Mouse (Mus musculus): Measurements from ENCODE around the gene Tsr3.

Gene Tsr3

GRCm38 (mm10) chr17:25290411-25290810, 50.4 kb downstream of the Tsr3 start:
- no peak for DNase-seq (ENCODE audit: extremely low read depth, low read depth, low spot score)

Measured in fat pad, adult 2 months (tissue).